Mouse (Mus musculus) testis, postnatal 14 days (tissue): ENCODE results near the gene Nup50.

ENCODE experiments used
- DNase-seq: peaks from one replicate; pipeline ENCODE4 v3.0.0; 2021; ENCODE audit warnings: low spot score

Nup50 gene

DNA sequence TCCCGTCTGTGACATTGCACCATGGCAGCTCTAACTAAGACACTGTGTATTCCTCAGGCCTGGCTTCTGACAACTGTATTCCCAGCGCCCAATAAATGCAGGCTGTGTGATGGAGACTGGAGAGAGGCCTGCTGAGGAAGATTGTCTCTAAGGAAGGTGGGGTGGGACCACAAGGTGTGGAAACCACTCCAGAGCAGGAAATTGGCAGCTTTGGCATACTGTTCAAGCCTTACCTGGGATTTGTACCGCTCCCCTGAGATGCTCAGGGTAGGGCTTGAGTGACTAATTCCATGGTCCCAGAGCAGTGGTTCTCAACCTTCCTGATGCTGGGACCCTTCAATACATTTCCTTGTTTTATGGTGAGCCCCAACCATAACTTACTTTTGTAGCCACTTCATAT is 65.9 kb downstream of the Nup50 start:
- DNase-seq: no peak

DNA sequence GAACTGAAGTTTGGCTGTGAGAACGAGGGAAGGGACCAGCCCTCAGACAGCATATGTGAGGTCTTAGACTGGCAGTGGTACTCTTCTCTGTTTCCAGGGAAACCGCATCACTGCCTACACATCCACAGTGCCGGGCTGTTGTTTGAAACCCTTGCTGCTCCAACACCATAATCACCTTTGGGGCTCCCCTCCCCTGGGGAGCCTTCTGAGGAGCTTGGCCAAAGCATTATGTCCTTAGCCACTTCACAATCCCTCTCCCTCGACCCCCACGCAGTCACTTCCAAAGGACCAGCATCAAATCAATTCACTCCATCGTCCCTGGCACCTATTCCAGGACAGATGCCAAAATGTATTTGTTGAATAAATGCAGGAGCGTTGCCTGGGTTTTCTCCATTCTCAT is 66.6 kb downstream of the Nup50 start:
- DNase-seq: no peak
